Mouse (Mus musculus): ENCODE results near the gene Hist1h2ac. TPM values are rescaled to one million over a fixed set of nuclear protein-coding genes. Genes with fewer than 3 reads are reported as not detected.

Gene Hist1h2ac
- polyA plus RNA-seq (2017; shearing (Covaris generic)) = 0.36 TPM

GRCm38 (mm10) chr13:23683755-23684281 is at the start of gene Hist1h2ac, which contains the start of gene Hist1h2bc:
TSS of gene Hist1h2ac (minus strand) at chr13:23683948.
TSS of gene Hist1h2bc (plus strand) at chr13:23684199.

DNA sequence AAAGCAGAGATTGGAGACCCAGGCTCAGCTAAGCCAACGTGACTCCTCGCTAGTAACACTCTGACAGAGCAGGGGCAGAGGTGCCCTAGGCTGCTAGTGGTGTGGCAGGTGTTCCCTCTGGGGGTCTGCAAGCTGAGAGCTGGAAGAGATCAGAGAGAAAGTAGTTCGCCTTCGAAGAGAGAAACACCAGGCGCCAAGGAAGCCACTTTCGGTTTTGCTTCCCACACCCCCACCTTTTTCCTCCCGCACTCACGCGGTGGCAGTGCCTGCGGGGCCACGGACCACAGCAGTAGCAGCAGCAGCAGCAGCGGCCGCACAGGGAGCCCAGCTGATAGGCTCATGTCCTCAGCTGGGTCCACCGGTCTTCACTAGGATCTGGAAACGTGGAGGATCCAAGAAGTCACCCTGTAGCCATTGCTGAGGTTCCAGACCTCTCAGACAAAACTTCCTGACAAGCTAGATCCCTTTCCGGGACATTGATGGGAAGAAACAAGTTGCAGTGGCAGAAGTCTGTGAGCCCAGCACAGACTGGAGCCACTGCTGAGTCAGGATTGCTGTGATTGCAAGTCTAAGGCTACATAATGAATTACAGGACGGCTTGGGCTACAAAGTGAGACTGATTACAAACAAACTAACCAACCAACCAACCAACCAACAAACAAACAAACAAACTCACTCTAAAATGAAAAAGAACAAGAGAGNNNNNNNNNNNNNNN is 26.8 kb upstream of the Hist1h2ac start, which contains the start of gene Hfe:
TSS of gene Hfe (minus strand) at position 481 of the 716 bp plus-strand sequence.

GRCm38 (mm10) chr13:23698300-23698693 is 14.5 kb upstream of the Hist1h2ac start, which contains the start of gene Hist1h4c:
TSS of gene Hist1h4c (minus strand) at chr13:23698454.

GRCm38 (mm10) chr13:23695514-23695913 is 11.8 kb upstream of the Hist1h2ac start, which contains the start of gene Hist1h1t:
TSS of gene Hist1h1t (plus strand) at chr13:23695814.

Other genes with a start within 250 kb of the Hist1h2ac start
- not detected for gene Btn1a1, start 218.0 kb downstream of the Hist1h2ac start, polyA plus RNA-seq (2017; shearing (Covaris generic))
- not detected for gene Btn2a2, start 195.1 kb downstream of the Hist1h2ac start, polyA plus RNA-seq (2017; shearing (Covaris generic))
- gene Hist1h4h, start 152.9 kb downstream of the Hist1h2ac start, polyA plus RNA-seq (2017; shearing (Covaris generic)) = 5.4 TPM
- not detected for gene Hist1h2af, start 150.0 kb downstream of the Hist1h2ac start, polyA plus RNA-seq (2017; shearing (Covaris generic))
- not detected for gene Hist1h3g, start 148.5 kb downstream of the Hist1h2ac start, polyA plus RNA-seq (2017; shearing (Covaris generic))
- gene Hist1h2bh, start 140.6 kb downstream of the Hist1h2ac start, polyA plus RNA-seq (2017; shearing (Covaris generic)) = 0.53 TPM
- gene Hist1h3f, start 139.9 kb downstream of the Hist1h2ac start, polyA plus RNA-seq (2017; shearing (Covaris generic)) = 0.29 TPM
- gene Hist1h4f, start 132.3 kb downstream of the Hist1h2ac start, polyA plus RNA-seq (2017; shearing (Covaris generic)) = 1.1 TPM
- gene Hist1h1d, start 130.7 kb downstream of the Hist1h2ac start, polyA plus RNA-seq (2017; shearing (Covaris generic)) = 0.20 TPM
- 0.83 TPM for gene Hist1h3e, start 121.6 kb downstream of the Hist1h2ac start, polyA plus RNA-seq (2017; shearing (Covaris generic))
- 0.97 TPM for gene Hist1h2ae, start 112.7 kb downstream of the Hist1h2ac start, polyA plus RNA-seq (2017; shearing (Covaris generic))
- gene Hist1h2bg, start 112.6 kb downstream of the Hist1h2ac start, polyA plus RNA-seq (2017; shearing (Covaris generic)) = 2.8 TPM
- gene Hist1h2bf, start 109.8 kb downstream of the Hist1h2ac start, polyA plus RNA-seq (2017; shearing (Covaris generic)) = not detected
- not detected for gene Hist1h2ad, start 109.6 kb downstream of the Hist1h2ac start, polyA plus RNA-seq (2017; shearing (Covaris generic))
- gene Hist1h3d, start 108.2 kb downstream of the Hist1h2ac start, polyA plus RNA-seq (2017; shearing (Covaris generic)) = not detected
- 36.0 TPM for gene Hist1h4d, start 102.3 kb downstream of the Hist1h2ac start, polyA plus RNA-seq (2017; shearing (Covaris generic))
- gene Hist1h2be, start 62.8 kb downstream of the Hist1h2ac start, polyA plus RNA-seq (2017; shearing (Covaris generic)) = 2.7 TPM
- 6.7 TPM for gene Hist1h1e, start 61.4 kb downstream of the Hist1h2ac start, polyA plus RNA-seq (2017; shearing (Covaris generic))
- 6.1 TPM for gene Hist1h2bc, start 251 bp upstream of the Hist1h2ac start, polyA plus RNA-seq (2017; shearing (Covaris generic))
- gene Hist1h1t, start 11.9 kb upstream of the Hist1h2ac start, polyA plus RNA-seq (2017; shearing (Covaris generic)) = not detected
- gene Hist1h4c, start 14.5 kb upstream of the Hist1h2ac start, polyA plus RNA-seq (2017; shearing (Covaris generic)) = 3.7 TPM
- 0.92 TPM for gene Hfe, start 26.9 kb upstream of the Hist1h2ac start, polyA plus RNA-seq (2017; shearing (Covaris generic))
- 11.3 TPM for gene Hist1h1c, start 54.9 kb upstream of the Hist1h2ac start, polyA plus RNA-seq (2017; shearing (Covaris generic))
- gene Hist1h3c, start 61.7 kb upstream of the Hist1h2ac start, polyA plus RNA-seq (2017; shearing (Covaris generic)) = not detected
- 0.86 TPM for gene Hist1h2bb, start 62.8 kb upstream of the Hist1h2ac start, polyA plus RNA-seq (2017; shearing (Covaris generic))
- gene Hist1h2ab, start 67.2 kb upstream of the Hist1h2ac start, polyA plus RNA-seq (2017; shearing (Covaris generic)) = not detected
- gene Hist1h3b, start 68.3 kb upstream of the Hist1h2ac start, polyA plus RNA-seq (2017; shearing (Covaris generic)) = 0.67 TPM
- gene Hist1h4b, start 73.1 kb upstream of the Hist1h2ac start, polyA plus RNA-seq (2017; shearing (Covaris generic)) = 9.6 TPM
- gene Hist1h4a, start 77.3 kb upstream of the Hist1h2ac start, polyA plus RNA-seq (2017; shearing (Covaris generic)) = not detected
- 1.6 TPM for gene Hist1h3a, start 78.4 kb upstream of the Hist1h2ac start, polyA plus RNA-seq (2017; shearing (Covaris generic))
- gene Hist1h1a, start 79.7 kb upstream of the Hist1h2ac start, polyA plus RNA-seq (2017; shearing (Covaris generic)) = 1.3 TPM
- not detected for gene Trim38, start 86.0 kb upstream of the Hist1h2ac start, polyA plus RNA-seq (2017; shearing (Covaris generic))
- gene Slc17a2, start 123.0 kb upstream of the Hist1h2ac start, polyA plus RNA-seq (2017; shearing (Covaris generic)) = not detected
- gene Slc17a3, start 155.5 kb upstream of the Hist1h2ac start, polyA plus RNA-seq (2017; shearing (Covaris generic)) = not detected
- gene Slc17a1, start 183.8 kb upstream of the Hist1h2ac start, polyA plus RNA-seq (2017; shearing (Covaris generic)) = not detected
- gene Slc17a4, start 231.1 kb upstream of the Hist1h2ac start, polyA plus RNA-seq (2017; shearing (Covaris generic)) = not detected